Mouse (Mus musculus) stomach, postnatal 0 days (tissue): ENCODE measurements at regions not wholly inside any gene's neighbourhood (a gene's known extent, or its start where the extent isn't known, plus 50 kb on each side); places are given as distances from the start of the nearest gene placed in this dataset.
"Not testable (repeated sequence)": the region's sequence is repeated elsewhere in the genome, so short reads cannot be mapped to it uniquely, and the experiment has no call there.

Experiments
- ATAC-seq: fragments of 200-750 bp; cut with Nextera tagmentation; 2 replicates; pipeline ENCODE4 v1.8.0; 2017; ENCODE audit not compliant: low FRiP score, low TSS enrichment
- DNase-seq: peaks from one replicate; pipeline ENCODE4 v3.0.0-alpha.2; 2016; ENCODE audit warnings: low spot score
- H3K27ac ChIP-seq: fragments of 300-500 bp; sonication (generic); replicated peaks from 2 replicates; pipeline ENCODE4 v1.5.1; 2014; ENCODE audit warnings: mild to moderate bottlenecking, control low read depth
- H3K27me3 ChIP-seq: fragments of 300-500 bp; sonication (generic); 2 replicates; pipeline ENCODE4 v1.6.1; 2014; ENCODE audit warnings: low read length; ENCODE audit not compliant: control insufficient read depth, insufficient read depth
- H3K36me3 ChIP-seq: fragments of 300-500 bp; sonication (generic); 2 replicates; pipeline ENCODE4 v1.6.1; 2014; ENCODE audit warnings: low read length, mixed read lengths; ENCODE audit not compliant: control insufficient read depth, insufficient read depth
- H3K4me1 ChIP-seq: fragments of 300-500 bp; sonication (generic); replicated peaks from 2 replicates; pipeline ENCODE4 v1.6.1; 2014; ENCODE audit warnings: antibody characterized with exemption; ENCODE audit not compliant: control insufficient read depth, insufficient read depth
- H3K4me2 ChIP-seq: fragments of 300-500 bp; sonication (generic); replicated peaks from 2 replicates; pipeline ENCODE4 v1.6.1; 2014; ENCODE audit warnings: low read depth, mild to moderate bottlenecking, control low read depth, moderate library complexity
- H3K4me3 ChIP-seq: fragments of 300-500 bp; sonication (generic); 2 replicates; pipeline ENCODE4 v1.5.1; 2014; ENCODE audit warnings: low read depth, low read length, control low read depth
- H3K9ac ChIP-seq: fragments of 300-500 bp; sonication (generic); 2 replicates; pipeline ENCODE4 v1.6.1; 2014; ENCODE audit warnings: mild to moderate bottlenecking, low read length, control low read depth, mixed read lengths
- H3K9me3 ChIP-seq: fragments of 300-500 bp; sonication (generic); 2 replicates; pipeline ENCODE4 v1.6.1; 2016; ENCODE audit warnings: low read length; ENCODE audit not compliant: control insufficient read depth
- CTCF ChIP-seq: IDR thresholded peaks from 2 replicates; pipeline ENCODE4 v1.5.1; 2016; ENCODE audit warnings: antibody characterized with exemption, low read depth, mild to moderate bottlenecking, moderate library complexity
- EP300 ChIP-seq: optimal IDR thresholded peaks from 2 replicates; pipeline ENCODE3; 2016; ENCODE audit warnings: antibody characterized with exemption
- WGBS: fragments of 180-500 bp; shearing (Covaris S2); extraction: QIAGEN DNeasy Blood & Tissue Kit; methylation state at CpG from one replicate; pipeline ENCODE4 v1.1.7; 2014; 5-methylcytosine and 5-hydroxymethylcytosine counted together

DNA sequence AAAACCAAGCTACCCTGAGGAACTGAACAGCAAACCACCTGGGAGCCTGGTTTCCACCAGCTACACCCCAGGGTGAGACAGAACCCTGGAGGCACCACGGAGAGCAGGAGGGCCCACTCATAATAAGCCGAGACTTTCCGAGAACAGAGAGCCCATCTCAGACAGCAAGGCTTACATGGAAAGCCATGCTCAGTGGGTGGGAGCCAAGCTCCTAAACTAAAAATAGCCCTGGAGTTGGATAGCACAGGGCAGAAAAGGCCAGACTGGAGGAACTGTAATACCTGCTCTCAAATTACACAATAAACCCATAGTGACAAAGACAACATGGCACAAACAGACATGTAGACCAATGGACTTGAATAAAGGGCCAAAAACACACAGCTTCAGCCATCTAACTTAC is 69.9 kb downstream of the Fbxo4 start:
- TF ChIP-seq EP300 (no peak), CTCF (no peak)
- DNase-seq, result no peak
- no peaks in the 10 kb centered on the region for H3K27me3 ChIP-seq
- no peak for ATAC-seq
- H3K27ac ChIP-seq, result no peak overlapping the region
- H3K9me3 ChIP-seq, result no peaks in the 10 kb centered on the region
- WGBS, result 61% methylated on average over 3 of the region's 3 CpGs
- no peak overlapping the region for H3K4me3 ChIP-seq
- H3K9ac ChIP-seq, result no peak overlapping the region
- no peaks in the 10 kb centered on the region for H3K4me1 ChIP-seq
- no peak overlapping the region for H3K4me2 ChIP-seq
- H3K36me3 ChIP-seq, result no peaks in the 10 kb centered on the region

DNA sequence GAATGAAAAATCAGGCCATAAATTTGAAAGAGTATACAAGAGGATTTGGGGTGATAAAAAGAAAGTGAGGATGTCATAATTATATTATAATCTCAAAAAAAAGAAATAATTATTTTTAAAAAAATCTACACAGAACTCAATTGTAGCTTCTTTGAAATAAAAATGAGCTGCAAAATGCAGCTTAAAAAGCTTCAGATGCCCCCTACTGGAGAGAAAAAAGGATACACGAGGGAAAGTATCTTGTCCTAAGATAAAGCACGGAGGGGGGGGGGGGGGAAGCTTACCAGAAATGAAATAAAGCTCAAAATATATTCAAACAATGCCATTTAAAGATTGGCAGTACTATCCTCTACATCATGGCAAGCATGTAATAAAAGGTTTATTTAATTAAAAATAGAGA is 70.7 kb downstream of the Fbxo4 start:
- Histone ChIP-seq H3K27me3 (no peaks in the 10 kb centered on the region), H3K9me3 (no peaks in the 10 kb centered on the region), H3K9ac (no peak overlapping the region), H3K27ac (no peak overlapping the region), H3K4me3 (no peak overlapping the region), H3K36me3 (no peaks in the 10 kb centered on the region), H3K4me1 (no peaks in the 10 kb centered on the region), H3K4me2 (no peak overlapping the region)
- DNase-seq, result no peak
- TF ChIP-seq CTCF (peak; percentile 67), EP300 (no peak)
- no peak for ATAC-seq
- WGBS, result 3% methylated on average over 2 of the region's 2 CpGs

DNA sequence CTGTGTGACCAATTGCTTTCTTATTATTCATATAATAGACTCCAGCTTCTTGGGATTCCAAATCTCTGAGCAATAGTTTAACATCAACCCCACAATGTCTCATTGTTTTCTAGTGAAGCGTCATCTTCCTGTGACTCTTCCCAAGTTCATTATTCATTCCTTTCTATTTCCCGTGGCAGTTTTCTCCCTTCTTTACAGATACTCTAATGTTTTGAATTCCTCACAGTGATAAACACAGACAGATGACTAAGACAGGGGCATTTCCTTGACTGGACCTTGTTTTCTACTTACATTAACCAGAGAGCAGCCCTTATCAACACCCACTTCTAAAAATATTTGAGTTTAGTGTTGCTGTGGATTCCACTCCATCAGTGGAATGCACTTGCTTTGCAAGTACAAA is 73.8 kb downstream of the Fbxo4 start:
- Histone ChIP-seq H3K9me3 (no peaks in the 10 kb centered on the region), H3K36me3 (no peaks in the 10 kb centered on the region), H3K27me3 (no peaks in the 10 kb centered on the region), H3K4me3 (no peak overlapping the region), H3K4me1 (no peaks in the 10 kb centered on the region), H3K27ac (no peak overlapping the region), H3K9ac (no peak overlapping the region), H3K4me2 (no peak overlapping the region)
- no peak for ATAC-seq
- WGBS, result 54% methylated on average over 2 of the region's 2 CpGs
- TF ChIP-seq EP300 (no peak), CTCF (no peak)
- no peak for DNase-seq

DNA sequence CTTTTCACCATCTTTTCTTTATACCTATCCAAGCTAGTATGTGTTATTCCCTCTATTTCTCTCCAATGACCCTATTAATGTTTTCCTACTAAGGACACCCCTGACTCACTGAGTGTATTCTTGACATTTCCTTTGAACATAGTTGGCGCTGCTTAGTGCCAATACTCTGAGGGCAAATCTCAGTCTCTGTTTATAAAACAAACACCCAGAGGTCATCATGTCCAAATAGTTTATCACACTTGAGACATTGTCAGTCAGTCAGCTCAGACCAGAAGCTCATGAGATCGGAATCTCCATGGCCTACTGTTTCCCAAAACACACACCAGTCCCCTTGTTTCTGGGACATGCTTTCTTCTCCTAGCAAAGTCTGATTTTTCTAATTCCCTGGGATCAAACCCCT is 100.9 kb downstream of the Fbxo4 start:
- Histone ChIP-seq H3K4me2 (no peak overlapping the region), H3K4me1 (no peaks in the 10 kb centered on the region), H3K9ac (no peak overlapping the region), H3K27ac (no peak overlapping the region), H3K36me3 (no peaks in the 10 kb centered on the region), H3K27me3 (no peaks in the 10 kb centered on the region), H3K4me3 (no peak overlapping the region), H3K9me3 (no peaks in the 10 kb centered on the region)
- DNase-seq (no peak), ATAC-seq (no peak)
- TF ChIP-seq EP300, result no peak
- WGBS, result 46% methylated on average over 2 of the region's 2 CpGs

DNA sequence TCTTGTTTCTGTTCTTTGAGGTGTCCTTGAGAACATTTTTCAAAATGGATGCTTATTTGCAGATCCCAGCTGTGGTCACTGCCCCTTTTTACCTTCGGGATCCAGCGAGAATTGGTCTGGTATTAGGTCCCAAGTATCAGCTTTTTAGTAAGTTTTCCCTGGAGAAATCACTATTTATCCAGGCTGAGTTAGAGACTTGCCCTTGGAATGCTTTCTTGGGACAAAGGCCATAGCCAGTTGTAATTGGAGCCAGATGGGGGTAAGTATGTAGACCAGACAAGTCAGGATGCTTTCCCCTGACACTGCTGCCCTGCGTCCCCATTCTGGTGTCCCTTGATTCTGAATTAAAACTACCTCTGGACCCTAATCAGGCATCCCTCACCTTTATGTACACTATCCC is 101.9 kb downstream of the Fbxo4 start:
- no peaks in the 10 kb centered on the region for H3K4me1 ChIP-seq
- WGBS, result 71% methylated on average over 3 of the region's 3 CpGs
- TF ChIP-seq CTCF (no peak), EP300 (no peak)

DNA sequence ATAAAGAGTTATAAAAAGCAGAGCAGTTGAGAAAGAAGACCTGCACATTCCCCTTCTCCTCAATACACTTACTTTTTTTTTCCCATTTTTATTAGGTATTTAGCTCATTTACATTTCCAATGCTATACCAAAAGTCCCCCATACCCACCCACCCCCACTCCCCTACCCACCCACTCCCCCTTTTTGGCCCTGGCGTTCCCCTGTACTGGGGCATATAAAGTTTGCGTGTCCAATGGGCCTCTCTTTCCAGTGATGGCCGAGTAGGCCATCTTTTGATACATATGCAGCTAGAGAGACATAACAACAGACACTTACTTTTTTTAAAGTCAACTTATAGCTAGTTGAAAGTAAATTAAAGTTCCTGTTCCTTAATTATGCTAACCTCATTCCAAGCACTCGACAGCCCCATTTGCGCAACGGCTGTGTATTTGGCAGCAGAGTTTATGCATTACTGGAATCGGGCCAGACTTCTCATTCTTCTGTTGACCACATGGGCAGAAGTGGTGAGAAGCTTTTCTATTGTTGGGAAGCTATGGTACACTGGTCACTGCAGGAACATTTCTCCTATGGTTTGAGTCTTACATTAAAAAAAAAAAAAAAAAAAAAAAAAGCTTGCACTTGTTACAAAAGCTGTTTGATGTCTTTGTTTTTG is 104.0 kb downstream of the Fbxo4 start:
- not testable (repeated sequence) for DNase-seq, ATAC-seq, H3K9me3 ChIP-seq, H3K27ac ChIP-seq, H3K4me2 ChIP-seq, H3K4me3 ChIP-seq, H3K36me3 ChIP-seq, H3K27me3 ChIP-seq, H3K9ac ChIP-seq, H3K4me1 ChIP-seq
- WGBS, result 63% methylated on average over 6 of the region's 7 CpGs

More for the DNA sequence above, 101.9 kb downstream of the Fbxo4 start:
- DNase-seq (no peak), ATAC-seq (no peak)
- Histone ChIP-seq H3K9ac (no peak overlapping the region), H3K36me3 (no peaks in the 10 kb centered on the region), H3K4me2 (no peak overlapping the region), H3K9me3 (no peaks in the 10 kb centered on the region), H3K4me3 (no peak overlapping the region), H3K27me3 (no peaks in the 10 kb centered on the region), H3K27ac (no peak overlapping the region)
